Mouse (Mus musculus): ENCODE data around the gene Tcea2.

- no peak for TF ChIP-seq EP300 (IDR thresholded peaks at IDR 0.05; ENCODE audit: low read depth)
- TF ChIP-seq CTCF (IDR thresholded peaks at IDR 0.05; ENCODE audit: low read depth): no peak
Measured at GRCm38 (mm10) chr2:181730051-181730450, 49.9 kb downstream of the Tcea2 start.

Measured in liver, embryonic 14.5 days (tissue).